Mouse (Mus musculus) embryonic facial prominence, embryonic 10.5 days (tissue): ENCODE data around the gene 1700125H20Rik. TPM values are rescaled to one million over a fixed set of nuclear protein-coding genes. Genes with fewer than 3 reads are reported as not detected.

Source experiments
- DNase-seq: peaks from one replicate; pipeline ENCODE4 v3.0.0-alpha.2; 2017; ENCODE audit warnings: low spot score
- H3K27ac ChIP-seq: fragments of 300-500 bp; sonication (generic); replicated peaks from 2 replicates; pipeline ENCODE4 v1.5.1; 2016; ENCODE audit warnings: mild to moderate bottlenecking
- H3K27me3 ChIP-seq: fragments of 300-500 bp; sonication (generic); replicated peaks from 2 replicates; pipeline ENCODE4 v1.6.1; 2016; ENCODE audit warnings: low read depth, mild to moderate bottlenecking; ENCODE audit not compliant: poor library complexity, severe bottlenecking
- H3K36me3 ChIP-seq: fragments of 300-500 bp; sonication (generic); replicated peaks from 2 replicates; pipeline ENCODE4 v1.6.1; 2016; ENCODE audit warnings: mild to moderate bottlenecking, moderate library complexity
- H3K4me1 ChIP-seq: fragments of 300-500 bp; sonication (generic); 2 replicates; pipeline ENCODE4 v1.6.1; 2016
- H3K4me3 ChIP-seq: fragments of 300-500 bp; sonication (generic); 2 replicates; pipeline ENCODE4 v1.5.1; 2016; ENCODE audit warnings: mild to moderate bottlenecking, moderate library complexity
- H3K9me3 ChIP-seq: fragments of 300-500 bp; sonication (generic); 2 replicates; pipeline ENCODE4 v1.6.1; 2016; ENCODE audit warnings: mild to moderate bottlenecking
- WGBS: fragments of 180-500 bp; shearing (Covaris S2); methylation state at CpG from one replicate; pipeline ENCODE4 v1.1.7; 2016; 5-methylcytosine and 5-hydroxymethylcytosine counted together
- polyA plus RNA-seq: library from polyadenylated mRNA; unstranded; fragments of >200 nt; fragmentation: Nextera tagmentation; extraction: Ambion mirVana; gene quantifications from 2 replicates; pipeline ENCODE4 v1.2.1, GENCODE M21; 2016

1700125H20Rik gene
- polyA plus RNA-seq, 1 experiment from 2014 or later, result 0.46 TPM

- H3K4me3 ChIP-seq, result no peak overlapping the region
- H3K36me3 ChIP-seq, result peaks cover 98% of the 10 kb centered on the region
- no peak for DNase-seq
- H3K27me3 ChIP-seq, result no peaks in the 10 kb centered on the region
- no peaks in the 10 kb centered on the region for H3K4me1 ChIP-seq
- H3K27ac ChIP-seq, result no peak overlapping the region
- WGBS, result 93% methylated on average over 9 of the region's 9 CpGs
- H3K9me3 ChIP-seq, result no peaks in the 10 kb centered on the region
These were observed 25.8 kb downstream of the 1700125H20Rik start for GRCm38 (mm10) chr11:85196046-85196445.

DNA sequence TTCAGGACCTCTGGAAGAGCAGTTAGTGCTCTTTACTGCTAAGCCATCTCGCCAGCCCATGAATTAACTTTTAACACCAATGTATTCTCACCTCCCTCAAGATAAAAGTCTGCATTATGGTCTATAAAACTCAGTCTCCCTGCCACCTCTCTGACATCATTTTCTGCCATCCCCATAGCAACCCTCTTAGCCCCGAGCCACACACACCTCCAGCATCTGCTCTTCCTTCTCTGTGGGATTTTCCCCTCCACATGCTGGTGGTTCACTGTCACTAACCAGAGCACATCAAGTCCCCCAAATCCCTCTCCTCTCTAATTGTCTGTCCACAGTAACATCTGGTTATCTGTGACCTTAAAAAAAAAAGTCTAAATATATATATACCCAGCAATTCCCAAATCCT is 28.7 kb downstream of the 1700125H20Rik start:
- H3K9me3 ChIP-seq, result no peaks in the 10 kb centered on the region
- H3K36me3 ChIP-seq, result peaks cover 100% of the 10 kb centered on the region
- H3K27ac ChIP-seq, result no peak overlapping the region
- H3K27me3 ChIP-seq, result no peaks in the 10 kb centered on the region
- DNase-seq, result no peak
- 93% methylated on average over 2 of the region's 2 CpGs for WGBS
- H3K4me1 ChIP-seq, result no peaks in the 10 kb centered on the region
- H3K4me3 ChIP-seq, result no peak overlapping the region

DNA sequence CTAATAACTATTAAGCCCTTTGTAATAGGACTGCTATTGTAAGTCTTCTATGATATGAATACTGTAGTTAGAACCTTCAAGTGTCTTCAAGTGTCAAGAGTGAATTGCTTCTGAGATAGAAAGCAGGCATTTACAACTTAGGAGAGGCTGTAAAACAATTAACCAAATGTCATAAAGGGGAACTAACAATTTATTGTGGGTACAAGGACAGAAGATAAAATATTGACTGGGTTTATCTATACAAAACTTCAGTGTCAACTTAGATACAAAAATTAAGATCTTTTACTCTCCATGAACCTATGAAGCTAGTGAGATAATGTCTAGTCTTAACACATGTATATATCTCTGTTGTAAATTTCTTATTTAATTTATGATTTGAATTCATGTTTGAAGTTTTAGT is 36.0 kb downstream of the 1700125H20Rik start:
- Histone ChIP-seq H3K9me3 (no peaks in the 10 kb centered on the region), H3K27ac (no peak overlapping the region), H3K4me3 (no peak overlapping the region), H3K36me3 (peaks cover 99% of the 10 kb centered on the region), H3K4me1 (no peaks in the 10 kb centered on the region), H3K27me3 (no peaks in the 10 kb centered on the region)
- no peak for DNase-seq

DNA sequence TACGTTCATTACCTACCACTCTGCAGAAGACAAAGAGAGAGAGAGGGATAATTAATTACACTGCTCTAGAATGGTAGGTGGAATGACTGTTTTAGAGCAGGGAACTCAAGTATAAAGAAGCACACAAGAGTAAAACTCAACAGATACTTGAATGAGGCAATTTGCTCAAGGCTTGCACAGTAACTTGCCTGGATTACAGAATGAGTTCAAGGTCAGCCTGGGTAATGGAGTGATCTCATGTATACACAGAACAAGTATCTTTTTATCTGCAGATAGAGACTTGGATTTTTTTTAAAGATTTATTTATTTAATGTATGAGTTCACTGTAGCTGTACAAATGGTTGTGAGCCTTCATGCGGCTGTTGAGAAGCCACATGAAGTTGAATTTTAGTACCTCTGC is 40.9 kb downstream of the 1700125H20Rik start:
- Histone ChIP-seq H3K4me3 (no peak overlapping the region), H3K27me3 (no peaks in the 10 kb centered on the region), H3K27ac (no peak overlapping the region), H3K9me3 (no peaks in the 10 kb centered on the region), H3K36me3 (peaks cover 100% of the 10 kb centered on the region), H3K4me1 (no peaks in the 10 kb centered on the region)
- DNase-seq, result no peak
- WGBS, result 94% methylated on average over 2 of the region's 2 CpGs

DNA sequence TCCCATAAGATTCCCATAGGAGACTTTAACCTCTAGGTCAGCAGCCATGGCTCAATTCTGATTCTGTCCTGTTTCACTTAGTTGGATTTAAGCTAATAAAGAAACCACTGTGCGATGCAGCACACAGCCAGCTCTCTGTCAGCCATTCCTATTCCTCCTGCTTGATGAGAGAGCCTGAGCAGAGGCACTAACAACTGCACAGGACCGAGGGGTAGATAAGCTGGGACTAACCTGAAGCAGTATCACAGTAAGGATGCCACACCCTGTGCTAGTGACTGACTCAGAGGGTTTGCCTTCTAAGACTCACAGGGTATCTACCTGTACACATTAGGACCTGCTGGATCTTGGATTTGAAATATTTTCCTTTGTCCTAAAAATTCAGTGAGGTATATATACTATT is 43.0 kb downstream of the 1700125H20Rik start:
- WGBS, result 93% methylated on average over 2 of the region's 2 CpGs
- Histone ChIP-seq H3K4me3 (no peak overlapping the region), H3K27me3 (no peaks in the 10 kb centered on the region), H3K27ac (no peak overlapping the region), H3K36me3 (peaks cover 87% of the 10 kb centered on the region), H3K9me3 (no peaks in the 10 kb centered on the region), H3K4me1 (no peaks in the 10 kb centered on the region)
- DNase-seq, result no peak

DNA sequence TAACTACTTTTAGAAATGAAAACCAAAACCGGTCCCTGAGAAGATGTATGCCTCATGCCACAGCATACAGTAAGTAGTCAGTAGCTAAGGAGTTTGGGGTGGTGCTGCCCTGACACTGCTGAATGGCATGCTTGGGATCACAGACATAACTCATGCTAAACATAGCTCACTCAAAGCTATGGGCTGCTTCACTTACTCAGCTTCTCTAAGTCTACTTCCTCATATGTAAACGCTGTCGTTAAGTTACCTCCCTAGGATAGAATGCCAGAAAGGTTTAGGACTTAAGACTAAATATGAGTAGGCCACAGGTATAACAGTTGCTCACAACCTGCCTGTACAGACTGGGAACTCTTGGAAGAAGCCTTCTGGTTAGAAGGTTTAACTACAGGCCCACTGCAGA is 44.5 kb downstream of the 1700125H20Rik start:
- 98% methylated on average over 3 of the region's 3 CpGs for WGBS
- H3K9me3 ChIP-seq, result no peaks in the 10 kb centered on the region
- no peaks in the 10 kb centered on the region for H3K27me3 ChIP-seq
- no peak overlapping the region for H3K4me3 ChIP-seq
- no peak overlapping the region for H3K27ac ChIP-seq
- H3K4me1 ChIP-seq, result no peaks in the 10 kb centered on the region
- H3K36me3 ChIP-seq, result peaks cover 74% of the 10 kb centered on the region
- DNase-seq, result no peak

DNA sequence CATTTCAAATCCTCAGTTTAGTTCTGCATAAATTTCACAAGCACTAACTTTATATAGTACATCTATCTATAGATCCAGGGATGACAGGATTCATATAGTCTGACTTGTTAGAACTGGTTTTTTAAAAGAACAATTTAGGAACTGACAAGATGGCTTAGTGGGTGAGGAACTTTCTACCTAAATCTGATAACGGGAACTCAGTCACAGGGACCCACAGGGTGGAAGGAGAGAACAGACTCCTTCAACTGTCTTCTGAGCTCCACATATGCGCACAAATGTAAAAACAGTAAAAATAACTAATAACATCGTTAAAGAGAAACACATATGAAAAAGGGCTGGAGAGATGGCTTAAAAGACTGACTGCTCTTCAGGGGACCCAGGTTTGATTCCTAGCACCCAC is 48.8 kb downstream of the 1700125H20Rik start:
- 96% methylated on average over 3 of the region's 3 CpGs for WGBS
- Histone ChIP-seq H3K27me3 (no peaks in the 10 kb centered on the region), H3K4me1 (no peaks in the 10 kb centered on the region), H3K4me3 (no peak overlapping the region), H3K36me3 (peaks cover 58% of the 10 kb centered on the region), H3K9me3 (no peaks in the 10 kb centered on the region), H3K27ac (no peak overlapping the region)
- DNase-seq, result no peak

DNA sequence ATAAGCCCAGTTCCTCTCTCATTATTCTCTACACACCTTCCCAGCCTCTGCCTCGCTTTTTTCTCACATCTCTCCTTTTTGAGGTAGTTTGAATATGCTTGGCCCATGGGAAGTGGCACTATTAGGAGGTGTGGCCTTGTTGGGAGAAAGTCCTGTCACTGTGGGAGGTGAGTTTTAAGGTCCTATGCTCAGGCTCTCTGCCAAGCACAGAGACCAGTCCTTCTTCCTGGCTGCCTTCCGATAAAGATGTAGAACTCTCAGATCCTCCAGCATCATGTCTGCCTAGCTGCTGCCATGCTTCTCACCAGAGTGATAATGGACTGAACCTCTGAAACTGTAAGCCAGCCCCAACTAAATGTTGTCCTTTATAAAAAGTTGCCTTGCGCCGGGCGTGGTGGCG is 52.4 kb downstream of the 1700125H20Rik start:
- H3K27me3 ChIP-seq, result no peaks in the 10 kb centered on the region
- DNase-seq, result no peak
- H3K4me3 ChIP-seq, result no peak overlapping the region
- no peaks in the 10 kb centered on the region for H3K4me1 ChIP-seq
- 97% methylated on average over 6 of the region's 6 CpGs for WGBS
- peaks cover 60% of the 10 kb centered on the region for H3K36me3 ChIP-seq
- peaks cover 4% of the 10 kb centered on the region; the same call in 1 of the 2 replicates for H3K9me3 ChIP-seq
- H3K27ac ChIP-seq, result no peak overlapping the region

DNA sequence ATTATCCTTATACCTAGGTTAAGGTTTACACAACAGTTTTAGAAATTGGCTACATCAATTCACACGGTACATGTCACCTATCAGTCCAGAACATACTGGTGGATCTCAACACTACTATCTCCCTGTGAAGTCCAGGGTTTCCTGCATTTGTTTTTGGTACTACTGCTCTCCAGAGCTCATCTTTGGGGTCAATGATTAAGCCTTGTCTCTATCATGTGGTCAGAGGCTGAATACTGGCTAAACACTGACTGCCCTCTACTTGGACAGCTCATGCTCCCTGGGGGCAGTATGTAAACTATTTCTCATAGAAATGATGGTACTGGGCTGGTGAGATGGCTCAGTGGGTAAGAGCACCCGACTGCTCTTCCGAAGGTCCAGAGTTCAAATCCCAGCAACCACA is 53.0 kb downstream of the 1700125H20Rik start:
- H3K36me3 ChIP-seq, result peaks cover 64% of the 10 kb centered on the region
- no peak overlapping the region for H3K27ac ChIP-seq
- no peak for DNase-seq
- H3K27me3 ChIP-seq, result no peaks in the 10 kb centered on the region
- H3K4me3 ChIP-seq, result no peak overlapping the region
- no peaks in the 10 kb centered on the region for H3K4me1 ChIP-seq
- H3K9me3 ChIP-seq, result peaks cover 4% of the 10 kb centered on the region; the same call in 1 of the 2 replicates
- 99% methylated on average over 3 of the region's 3 CpGs for WGBS

Other genes starting within 250 kb of the 1700125H20Rik start
- gene Car4, start 212.6 kb upstream of the 1700125H20Rik start, polyA plus RNA-seq, result 2.9 and 5.1 TPM in 2 replicates
- 3.7 and 4.0 TPM in 2 replicates for gene Usp32, start 30.2 kb upstream of the 1700125H20Rik start, polyA plus RNA-seq
- gene Appbp2, start 64.7 kb downstream of the 1700125H20Rik start, polyA plus RNA-seq, result 42.7 and 46.2 TPM in 2 replicates
- 21.4 and 22.7 TPM in 2 replicates for gene Ppm1d, start 140.8 kb downstream of the 1700125H20Rik start, polyA plus RNA-seq
- gene Bcas3, start 182.8 kb downstream of the 1700125H20Rik start, polyA plus RNA-seq, result 26.4 and 27.7 TPM in 2 replicates